Mouse (Mus musculus) right cerebral cortex, postnatal 25 days (tissue): ENCODE measurements around the gene Adra2c.

ENCODE experiments used
- DNase-seq: peaks from one replicate; pipeline ENCODE4 v3.0.0; 2022

Gene Adra2c

GRCm38 (mm10) chr5:35313231-35313821 lies 35.2 kb downstream of the Adra2c start:
- peak; percentile 52 for DNase-seq

- DNase-seq, result peak; percentile 53
Measured at GRCm38 (mm10) chr5:35313826-35314586, 35.9 kb downstream of the Adra2c start.

- DNase-seq, result no peak
Measured at GRCm38 (mm10) chr5:35314629-35315028, 36.5 kb downstream of the Adra2c start.

GRCm38 (mm10) chr5:35315204-35315603 lies 37.1 kb downstream of the Adra2c start:
- no peak for DNase-seq

- peak; percentile 51 for DNase-seq
Measured at GRCm38 (mm10) chr5:35320650-35321049, 42.5 kb downstream of the Adra2c start.

GRCm38 (mm10) chr5:35330822-35331221 lies 52.7 kb downstream of the Adra2c start:
- DNase-seq, result peak; percentile 57
